Mouse (Mus musculus): ENCODE measurements around the gene Isg15.

Gene Isg15

GRCm38 (mm10) chr4:156166477-156166876 is 34.1 kb downstream of the Isg15 start:
- peak in 1 of 2 experiments; percentile 7 for DNase-seq (ENCODE audit: low spot score in 2 of 2)

- DNase-seq (ENCODE audit: low spot score in 2 of 2): peak in 1 of 2 experiments; percentile 1
These were observed 45.8 kb downstream of the Isg15 start for GRCm38 (mm10) chr4:156154771-156155170.

- DNase-seq (ENCODE audit: low spot score in 2 of 2): peak in 1 of 2 experiments; percentile 2
These were observed 49.7 kb downstream of the Isg15 start for GRCm38 (mm10) chr4:156150887-156151286.
